Mouse (Mus musculus) lung, postnatal 0 days (tissue): Measurements from ENCODE around the gene Olfr655.

Experiments used
- CTCF ChIP-seq: IDR thresholded peaks from 2 replicates; pipeline ENCODE4 v1.5.1; 2016; ENCODE audit warnings: antibody characterized with exemption, mild to moderate bottlenecking
- EP300 ChIP-seq: IDR thresholded peaks from 2 replicates; pipeline ENCODE4 v1.6.1; 2016; ENCODE audit warnings: antibody characterized with exemption, mild to moderate bottlenecking, control low read depth

GRCm38 (mm10) chr7:104603173-104603572 lies 1.6 kb upstream of the Olfr655 start:
- TF ChIP-seq CTCF (peak; percentile 72), EP300 (no peak)
